Mouse (Mus musculus) G1E (cell line): Measurements from ENCODE around the gene Vkorc1.

Experiments used
- CTCF ChIP-seq: IDR thresholded peaks from 2 replicates; pipeline ENCODE4 v1.5.1; 2012; ENCODE audit warnings: low read depth, low read length, inconsistent platforms, mixed read lengths
- GATA1 ChIP-seq: IDR thresholded peaks from 2 replicates; pipeline ENCODE4 v1.6.1; 2012; ENCODE audit warnings: borderline replicate concordance, low read length, inconsistent platforms, mixed read lengths
- TAL1 ChIP-seq: conservative IDR thresholded peaks from 2 replicates; pipeline ENCODE4 v1.6.1; 2012; ENCODE audit warnings: low read depth, low read length, inconsistent platforms, mixed read lengths

- TF ChIP-seq CTCF (no peak), GATA1 (no peak), TAL1 (no peak)
Observed at GRCm38 (mm10) chr7:127850906-127851305, 44.5 kb downstream of the Vkorc1 start.
